Mouse (Mus musculus): ENCODE measurements around the gene Ifnk.

GRCm38 (mm10) chr4:35172471-35172870 is 20.6 kb downstream of the Ifnk start:
- no peak for TF ChIP-seq CTCF (IDR thresholded peaks at IDR 0.05; ENCODE audit: control insufficient read depth, insufficient read depth, insufficient read length)
- no peak for TF ChIP-seq MAX (IDR thresholded peaks at IDR 0.05)
- no peak for TF ChIP-seq USF1 (IDR thresholded peaks at IDR 0.05; ENCODE audit: low read depth)
